Mouse (Mus musculus) lung, embryonic 16.5 days (tissue): Measurements from ENCODE around the gene Dhps. TPM values are rescaled to one million over a fixed set of nuclear protein-coding genes. Genes with fewer than 3 reads are reported as not detected.

Experiments
- ATAC-seq: fragments of 200-750 bp; cut with Nextera tagmentation; 2 replicates; pipeline ENCODE4 v1.8.0; 2017; ENCODE audit warnings: low read depth, mild to moderate bottlenecking, moderate library complexity
- H3K27ac ChIP-seq: fragments of 300-500 bp; sonication (generic); 2 replicates; pipeline ENCODE4 v1.5.1; 2014; ENCODE audit warnings: mild to moderate bottlenecking, control low read depth, low read length
- H3K27me3 ChIP-seq: fragments of 300-500 bp; sonication (generic); 2 replicates; pipeline ENCODE4 v1.6.1; 2014; ENCODE audit warnings: low read depth, low read length, mixed read lengths; ENCODE audit not compliant: control insufficient read depth, insufficient read depth
- H3K36me3 ChIP-seq: fragments of 300-500 bp; sonication (generic); 2 replicates; pipeline ENCODE4 v1.6.1; 2014; ENCODE audit warnings: low read length; ENCODE audit not compliant: control insufficient read depth, insufficient read depth
- H3K4me1 ChIP-seq: fragments of 300-500 bp; sonication (generic); replicated peaks from 2 replicates; pipeline ENCODE4 v1.6.1; 2014; ENCODE audit warnings: low read length, mixed read lengths; ENCODE audit not compliant: control insufficient read depth, insufficient read depth
- H3K4me2 ChIP-seq: fragments of 300-500 bp; sonication (generic); 2 replicates; pipeline ENCODE4 v1.6.1; 2014; ENCODE audit warnings: low read depth, low read length, control low read depth
- H3K4me3 ChIP-seq: fragments of 300-500 bp; sonication (generic); 2 replicates; pipeline ENCODE4 v1.5.1; 2014; ENCODE audit warnings: mild to moderate bottlenecking, low read length, control low read depth
- H3K9ac ChIP-seq: fragments of 300-500 bp; sonication (generic); 2 replicates; pipeline ENCODE4 v1.6.1; 2014; ENCODE audit warnings: low read length, control low read depth
- H3K9me3 ChIP-seq: fragments of 300-500 bp; sonication (generic); 2 replicates; pipeline ENCODE4 v1.6.1; 2016; ENCODE audit warnings: low read length; ENCODE audit not compliant: control insufficient read depth
- WGBS: fragments of 180-500 bp; shearing (Covaris S2); extraction: QIAGEN DNeasy Blood & Tissue Kit; methylation state at CpG from one replicate; pipeline ENCODE4 v1.1.7; 2014; 5-methylcytosine and 5-hydroxymethylcytosine counted together
- polyA plus RNA-seq: library from polyadenylated mRNA; unstranded; fragments of >200 nt; fragmentation: Nextera tagmentation; extraction: Ambion mirVana; gene quantifications from 2 replicates; pipeline ENCODE4 v1.2.1, GENCODE M21; 2015

Dhps gene
- polyA plus RNA-seq, 1 experiment from 2014 or later: 51.9 TPM

DNA sequence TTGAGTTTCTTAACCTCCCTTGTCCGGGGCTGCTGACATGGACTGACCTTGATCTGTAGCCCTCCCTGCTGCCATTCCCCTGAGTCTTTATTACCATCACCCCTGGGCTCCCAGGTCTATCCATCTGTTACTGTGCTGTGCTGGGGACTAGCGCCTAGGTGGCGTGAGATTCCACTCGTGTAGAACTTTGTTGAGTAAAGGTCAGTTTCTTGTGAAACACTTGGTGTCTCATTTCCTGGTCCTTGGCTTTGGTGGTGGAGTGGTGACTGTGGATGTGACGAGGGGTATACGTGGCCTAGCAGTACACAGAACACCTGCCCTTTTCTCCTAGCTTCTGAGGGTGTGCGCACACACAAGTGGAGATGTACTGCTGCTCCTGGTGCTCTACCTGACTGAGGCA, 14.2 kb upstream of the Dhps start:
- H3K4me1 ChIP-seq: no peaks in the 10 kb centered on the region; the same call in 1 of the 2 replicates
- H3K36me3 ChIP-seq: peaks cover 37% of the 10 kb centered on the region
- no peaks in the 10 kb centered on the region for H3K9me3 ChIP-seq
- H3K27ac ChIP-seq: no peak overlapping the region
- 76% methylated on average over 7 of the region's 7 CpGs for WGBS
- H3K4me3 ChIP-seq: no peak overlapping the region
- no peaks in the 10 kb centered on the region for H3K27me3 ChIP-seq
- no peak for ATAC-seq
- H3K9ac ChIP-seq: no peak overlapping the region
- H3K4me2 ChIP-seq: no peak overlapping the region

DNA sequence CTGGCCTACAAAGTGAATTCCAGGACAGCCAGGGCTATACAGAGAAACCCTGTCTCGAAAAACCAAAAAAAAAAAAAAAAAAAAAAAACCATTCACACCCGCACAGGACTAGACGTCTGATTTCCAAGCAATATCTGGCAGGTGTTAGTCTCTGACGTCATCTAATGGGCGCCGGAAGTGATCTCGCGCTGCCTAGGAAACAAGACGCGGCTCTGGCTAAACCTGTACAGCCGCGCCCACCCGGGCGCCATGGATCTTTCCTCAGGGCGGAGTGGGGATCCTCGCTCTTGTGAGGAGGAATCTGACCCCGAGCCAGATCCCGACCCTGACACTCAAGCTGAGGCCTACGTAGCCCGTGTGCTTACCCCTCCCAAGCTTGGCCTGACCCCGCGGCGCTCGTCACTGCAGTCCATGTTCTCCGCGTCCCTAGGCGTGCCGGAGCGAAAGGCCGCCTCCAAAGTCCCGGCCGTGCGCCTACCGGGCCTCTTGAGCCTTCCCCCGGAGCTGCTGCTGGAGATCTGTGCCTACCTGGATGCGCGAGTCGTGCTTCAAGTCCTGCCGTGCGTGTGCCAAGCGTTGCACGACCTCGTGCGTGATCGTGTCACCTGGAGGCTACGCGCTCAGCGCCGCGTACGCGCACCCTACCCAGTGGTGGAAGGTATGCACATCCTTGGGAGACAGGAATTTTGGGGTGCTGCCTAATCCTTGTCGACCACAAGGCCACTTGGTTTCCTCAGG, 11.5 kb upstream of the Dhps start, which contains the start of gene Fbxw9:
Gene Fbxw9 (plus strand): TSS at position 177 of the 738 bp plus-strand sequence.
- under 1% methylated on average over 52 of the region's 53 CpGs for WGBS
- Histone ChIP-seq H3K4me3 (peak within 1 kb of the TSS; percentile 83), H3K9me3 (no peaks in the 10 kb centered on the region), H3K4me2 (peak within 1 kb of the TSS; percentile 87), H3K4me1 (no peaks in the 10 kb centered on the region; the same call in 1 of the 2 replicates), H3K27ac (no peak within 1 kb of the TSS), H3K9ac (peak within 1 kb of the TSS; percentile 77), H3K27me3 (no peaks in the 10 kb centered on the region), H3K36me3 (peaks cover 14% of the 10 kb centered on the region)
- ATAC-seq: peak; percentile 88

DNA sequence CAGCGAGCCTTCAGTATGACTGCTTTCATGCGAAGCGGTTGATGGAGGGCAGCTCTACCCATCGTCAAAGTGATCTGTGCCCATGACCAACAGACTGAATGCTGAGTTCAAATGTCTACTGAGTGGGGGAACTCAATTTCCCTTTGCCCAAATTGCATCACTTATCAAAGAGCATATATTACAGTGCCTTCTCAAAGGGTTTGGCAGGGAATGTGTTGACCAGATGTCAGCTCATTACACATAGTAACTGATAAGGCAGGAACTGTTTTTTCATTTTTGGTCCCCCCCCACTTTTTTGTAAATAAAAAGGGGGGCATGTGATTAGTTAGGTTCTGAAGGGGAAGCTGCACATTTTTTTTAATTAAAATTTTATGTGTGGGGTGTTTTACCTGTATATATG, 9.0 kb upstream of the Dhps start:
- H3K4me3 ChIP-seq: no peak overlapping the region
- H3K27ac ChIP-seq: no peak overlapping the region
- no peak overlapping the region for H3K4me2 ChIP-seq
- no peaks in the 10 kb centered on the region for H3K9me3 ChIP-seq
- no peaks in the 10 kb centered on the region; the same call in 1 of the 2 replicates for H3K4me1 ChIP-seq
- no peak for ATAC-seq
- WGBS: 94% methylated on average over 4 of the region's 4 CpGs
- no peaks in the 10 kb centered on the region for H3K27me3 ChIP-seq
- H3K36me3 ChIP-seq: peaks cover 4% of the 10 kb centered on the region
- H3K9ac ChIP-seq: no peak overlapping the region

GRCm38 (mm10) chr8:85065213-85065612, 6.3 kb upstream of the Dhps start:
- 29% methylated on average over 2 of the region's 2 CpGs for WGBS
- no peak overlapping the region for H3K9ac ChIP-seq
- no peak for ATAC-seq

GRCm38 (mm10) chr8:85067155-85067554, 4.4 kb upstream of the Dhps start:
- Histone ChIP-seq H3K27me3 (no peaks in the 10 kb centered on the region), H3K9me3 (no peaks in the 10 kb centered on the region), H3K27ac (no peak overlapping the region), H3K36me3 (peaks cover 4% of the 10 kb centered on the region), H3K4me1 (peaks cover 8% of the 10 kb centered on the region), H3K4me2 (no peak overlapping the region), H3K4me3 (no peak overlapping the region), H3K9ac (no peak overlapping the region)
- ATAC-seq: no peak
- WGBS: 92% methylated on average over 2 of the region's 2 CpGs

More at GRCm38 (mm10) chr8:85065213-85065612, 6.3 kb upstream of the Dhps start:
- H3K4me3 ChIP-seq: no peak overlapping the region
- no peak overlapping the region for H3K4me2 ChIP-seq
- no peaks in the 10 kb centered on the region for H3K27me3 ChIP-seq
- peaks cover 4% of the 10 kb centered on the region for H3K36me3 ChIP-seq
- H3K4me1 ChIP-seq: no peaks in the 10 kb centered on the region; the same call in 1 of the 2 replicates
- H3K27ac ChIP-seq: no peak overlapping the region
- no peaks in the 10 kb centered on the region for H3K9me3 ChIP-seq

GRCm38 (mm10) chr8:85067982-85068381, 3.6 kb upstream of the Dhps start, which contains the start of gene Gm5741:
TSS of gene Gm5741 (minus strand) at chr8:85067982.
- Histone ChIP-seq H3K9me3 (no peaks in the 10 kb centered on the region), H3K9ac (no peak within 1 kb of the TSS), H3K27me3 (no peaks in the 10 kb centered on the region), H3K4me2 (no peak within 1 kb of the TSS), H3K4me3 (no peak within 1 kb of the TSS), H3K36me3 (peaks cover 4% of the 10 kb centered on the region), H3K27ac (no peak within 1 kb of the TSS), H3K4me1 (peaks cover 12% of the 10 kb centered on the region)
- ATAC-seq: no peak

DNA sequence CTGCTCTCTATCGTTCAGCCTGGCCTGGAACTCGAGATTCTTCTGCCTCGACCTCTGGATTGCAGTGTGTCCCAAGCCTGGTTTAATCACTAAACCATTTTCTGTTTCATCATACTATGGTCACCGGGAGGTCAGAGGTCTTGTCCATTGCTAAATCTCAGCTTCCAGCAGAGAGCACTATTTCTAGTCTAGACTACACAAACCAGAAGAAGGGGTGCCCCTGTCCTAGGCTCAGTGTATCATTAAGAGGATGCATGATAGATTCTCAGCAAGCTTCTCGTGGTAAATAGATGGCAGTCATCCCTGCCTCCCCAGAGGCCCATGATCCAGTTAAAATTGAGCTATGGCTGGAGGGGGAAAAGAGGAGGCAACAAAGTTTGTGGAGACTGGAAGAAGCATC, 516 bp upstream of the Dhps start:
- Histone ChIP-seq H3K4me2 (peak overlapping the region; percentile 82), H3K9ac (peak overlapping the region; percentile 95), H3K36me3 (peaks cover 15% of the 10 kb centered on the region), H3K4me1 (peaks cover 12% of the 10 kb centered on the region), H3K27me3 (no peaks in the 10 kb centered on the region), H3K27ac (peak overlapping the region; percentile 98), H3K9me3 (no peaks in the 10 kb centered on the region), H3K4me3 (peak overlapping the region; percentile 99)
- no peak for ATAC-seq
- 64% methylated on average over 5 of the region's 5 CpGs for WGBS

- H3K27me3 ChIP-seq: no peaks in the 10 kb centered on the region
- H3K27ac ChIP-seq: peak overlapping the region; percentile 98
- H3K9me3 ChIP-seq: no peaks in the 10 kb centered on the region
- ATAC-seq: 0 out of 2 replicates have a peak, but pooled peaks have one; percentile 18
- H3K4me3 ChIP-seq: peak overlapping the region; percentile 99
- WGBS: 37% methylated on average over 9 of the region's 9 CpGs
- peak overlapping the region; percentile 82 for H3K4me2 ChIP-seq
- peaks cover 12% of the 10 kb centered on the region for H3K4me1 ChIP-seq
- H3K36me3 ChIP-seq: peaks cover 22% of the 10 kb centered on the region
- peak overlapping the region; percentile 95 for H3K9ac ChIP-seq
Observed at GRCm38 (mm10) chr8:85072364-85072929, 890 bp downstream of the Dhps start.

GRCm38 (mm10) chr8:85073041-85073612, 1.6 kb downstream of the Dhps start:
- WGBS: 81% methylated on average over 15 of the region's 15 CpGs

More at GRCm38 (mm10) chr8:85073041-85073612, 1.6 kb downstream of the Dhps start:
- no peak overlapping the region for H3K4me3 ChIP-seq
- no peak for ATAC-seq
- H3K9ac ChIP-seq: no peak overlapping the region
- H3K27me3 ChIP-seq: no peaks in the 10 kb centered on the region
- no peaks in the 10 kb centered on the region for H3K9me3 ChIP-seq
- peaks cover 12% of the 10 kb centered on the region for H3K4me1 ChIP-seq
- no peak overlapping the region for H3K4me2 ChIP-seq
- no peak overlapping the region for H3K27ac ChIP-seq
- H3K36me3 ChIP-seq: peaks cover 22% of the 10 kb centered on the region
